Mouse (Mus musculus) cortical plate, adult 2 months (tissue): Measurements from ENCODE around the gene Adamtsl2.

Source experiments
- CTCF ChIP-seq: fragments of 200-500 bp; IDR thresholded peaks from 2 replicates; pipeline ENCODE4 v1.5.1; 2011; ENCODE audit warnings: mild to moderate bottlenecking, control low read depth, low read length; ENCODE audit not compliant: insufficient read depth; ENCODE audit errors: extremely low read depth
- POLR2A ChIP-seq: fragments of 200-500 bp; IDR thresholded peaks from 2 replicates; pipeline ENCODE4 v1.6.1; 2011; ENCODE audit warnings: mild to moderate bottlenecking, low read length, control low read depth; ENCODE audit not compliant: insufficient read depth; ENCODE audit errors: extremely low read depth

DNA sequence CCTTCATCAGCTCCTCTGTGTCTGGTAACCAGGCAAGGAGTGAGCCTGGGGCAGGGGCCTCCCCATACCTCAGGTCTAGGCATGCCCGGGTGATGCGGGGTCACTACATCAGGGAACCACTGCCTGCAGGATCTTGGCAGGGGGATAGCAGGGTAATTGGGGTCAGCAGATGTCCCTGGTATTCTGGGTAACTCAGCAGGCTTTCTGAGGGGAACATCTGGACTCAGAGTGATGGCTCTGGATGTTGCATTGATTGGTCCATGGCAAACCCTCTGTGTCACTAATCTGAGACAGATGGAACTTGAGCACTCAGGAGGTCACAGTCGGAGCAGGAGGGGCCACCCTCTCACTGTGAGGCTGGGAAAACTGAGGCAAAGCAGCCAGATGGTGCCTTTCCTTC lies 27.6 kb downstream of the Adamtsl2 start:
- TF ChIP-seq POLR2A (no peak), CTCF (no peak)
